Mouse (Mus musculus): ENCODE measurements around the gene Ubl5.

DNA sequence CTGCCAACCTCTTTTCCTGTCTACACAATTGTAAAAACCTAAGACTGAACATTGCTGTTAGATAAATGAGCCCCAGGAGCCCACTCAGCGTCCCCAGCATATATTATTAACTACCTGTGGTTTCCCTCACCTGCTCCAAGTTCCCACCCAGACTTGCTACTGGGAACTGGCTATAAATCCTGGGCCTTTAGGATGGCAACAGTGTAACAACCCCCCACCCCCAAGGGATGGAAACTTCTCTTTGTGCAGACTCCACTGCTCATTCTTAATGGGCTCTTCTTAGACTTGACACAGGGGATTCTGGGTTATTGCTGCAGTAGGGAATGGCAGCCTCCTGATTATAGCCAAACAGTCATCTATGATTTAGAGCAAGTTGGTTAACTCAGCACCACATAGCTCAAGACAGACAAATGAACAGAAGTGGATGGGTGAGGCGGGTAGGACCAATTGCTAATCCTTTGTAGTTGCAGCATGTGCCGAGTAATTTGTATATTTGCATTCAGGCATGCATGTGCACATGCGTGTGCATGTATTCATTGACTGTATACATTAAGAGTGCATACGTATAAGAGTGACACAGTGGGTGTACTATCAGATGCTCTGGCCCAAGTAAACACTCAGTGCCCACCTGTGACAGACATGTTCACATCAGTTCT, 22.4 kb downstream of the Ubl5 start:
- TF ChIP-seq CTCF (IDR thresholded peaks at IDR 0.05; ENCODE audit: control insufficient read depth, insufficient read depth, insufficient read length), result no peak
- no peak for TF ChIP-seq USF1 (IDR thresholded peaks at IDR 0.05; ENCODE audit: low read depth)
